Mouse (Mus musculus) forebrain, embryonic 12.5 days (tissue): ENCODE results near the gene B3galt1. TPM values are rescaled to one million over a fixed set of nuclear protein-coding genes. Genes with fewer than 3 reads are reported as not detected.

Source experiments
- ATAC-seq: fragments of 200-750 bp; cut with Nextera tagmentation; 2 replicates; pipeline ENCODE4 v1.8.0; 2017; ENCODE audit warnings: moderate TSS enrichment; ENCODE audit not compliant: low FRiP score
- H3K27ac ChIP-seq: fragments of 300-500 bp; sonication (generic); 2 replicates; pipeline ENCODE4 v1.5.1; 2016; ENCODE audit warnings: mild to moderate bottlenecking
- H3K27me3 ChIP-seq: fragments of 300-500 bp; sonication (generic); 2 replicates; pipeline ENCODE4 v1.6.1; 2016; ENCODE audit warnings: mild to moderate bottlenecking
- H3K36me3 ChIP-seq: fragments of 300-500 bp; sonication (generic); replicated peaks from 2 replicates; pipeline ENCODE4 v1.6.1; 2016; ENCODE audit warnings: mild to moderate bottlenecking
- H3K4me1 ChIP-seq: fragments of 300-500 bp; sonication (generic); 2 replicates; pipeline ENCODE4 v1.6.1; 2016
- H3K4me2 ChIP-seq: fragments of 300-500 bp; sonication (generic); 2 replicates; pipeline ENCODE4 v1.6.1; 2016; ENCODE audit warnings: mild to moderate bottlenecking, moderate library complexity
- H3K4me3 ChIP-seq: fragments of 300-500 bp; sonication (generic); replicated peaks from 2 replicates; pipeline ENCODE4 v1.5.1; 2016; ENCODE audit warnings: mild to moderate bottlenecking
- H3K9ac ChIP-seq: fragments of 300-500 bp; sonication (generic); 2 replicates; pipeline ENCODE4 v1.6.1; 2016; ENCODE audit warnings: mild to moderate bottlenecking
- H3K9me3 ChIP-seq: fragments of 300-500 bp; sonication (generic); 2 replicates; pipeline ENCODE4 v1.6.1; 2016
- WGBS: fragments of 180-500 bp; shearing (Covaris S2); methylation state at CpG from one replicate; pipeline ENCODE4 v1.1.7; 2016; 5-methylcytosine and 5-hydroxymethylcytosine counted together
- microRNA-seq: library from miRNA; unstranded; fragments of <30 nt; microRNA quantifications from one replicate; pipeline ENCODE4, GENCODE M21; 2017
- polyA plus RNA-seq: library from polyadenylated mRNA; unstranded; fragments of >200 nt; fragmentation: Nextera tagmentation; extraction: Ambion mirVana; gene quantifications from 2 replicates; pipeline ENCODE4 v1.2.1, GENCODE M21; 2016

B3galt1 gene
- polyA plus RNA-seq, 1 experiment from 2014 or later = 26.1 TPM

- H3K9ac ChIP-seq = no peak overlapping the region
- peaks cover 4% of the 10 kb centered on the region; the same call in 1 of the 2 replicates for H3K36me3 ChIP-seq
- no peaks in the 10 kb centered on the region for H3K4me1 ChIP-seq
- no peak overlapping the region for H3K27ac ChIP-seq
- no peak overlapping the region for H3K4me2 ChIP-seq
- ATAC-seq = no peak
- no peaks in the 10 kb centered on the region for H3K9me3 ChIP-seq
- no peak overlapping the region for H3K4me3 ChIP-seq
- WGBS = 70% methylated on average over 8 of the region's 8 CpGs
- no peaks in the 10 kb centered on the region for H3K27me3 ChIP-seq
Observed at GRCm38 (mm10) chr2:68118076-68118475, 552.4 kb downstream of the B3galt1 start.

GRCm38 (mm10) chr2:68124751-68125150 lies 559.1 kb downstream of the B3galt1 start:
- WGBS = 64% methylated on average over 6 of the region's 6 CpGs
- Histone ChIP-seq H3K9ac (no peak overlapping the region), H3K4me1 (no peaks in the 10 kb centered on the region)

DNA sequence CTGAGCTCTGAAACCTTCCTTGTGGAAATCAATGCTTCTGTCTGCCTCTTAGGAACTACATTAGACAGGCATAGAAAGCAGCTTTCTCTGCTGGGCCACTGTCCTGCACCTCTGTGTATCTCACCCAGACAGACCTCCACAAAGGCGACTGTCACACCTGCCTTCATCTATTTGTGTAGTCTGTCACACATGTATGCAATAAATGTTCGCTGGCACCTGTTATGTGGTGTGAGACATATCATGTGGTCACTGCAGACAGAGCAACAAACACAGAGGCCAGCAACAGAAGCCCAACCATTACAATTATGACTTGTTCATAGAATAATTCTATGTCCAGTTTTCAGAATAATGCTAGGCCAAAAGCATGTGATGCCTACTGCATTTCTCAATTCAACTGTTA lies 575.4 kb downstream of the B3galt1 start:
- Histone ChIP-seq H3K9ac (no peak overlapping the region), H3K36me3 (no peaks in the 10 kb centered on the region), H3K27me3 (no peaks in the 10 kb centered on the region), H3K4me1 (no peaks in the 10 kb centered on the region), H3K27ac (no peak overlapping the region), H3K4me3 (no peak overlapping the region), H3K4me2 (no peak overlapping the region), H3K9me3 (no peaks in the 10 kb centered on the region)
- WGBS = 81% methylated on average over 2 of the region's 2 CpGs
- no peak for ATAC-seq

More at GRCm38 (mm10) chr2:68124751-68125150, 559.1 kb downstream of the B3galt1 start:
- H3K27me3 ChIP-seq = no peaks in the 10 kb centered on the region
- no peaks in the 10 kb centered on the region for H3K36me3 ChIP-seq
- H3K9me3 ChIP-seq = no peaks in the 10 kb centered on the region
- ATAC-seq = no peak
- no peak overlapping the region for H3K4me2 ChIP-seq
- H3K4me3 ChIP-seq = no peak overlapping the region
- H3K27ac ChIP-seq = no peak overlapping the region

DNA sequence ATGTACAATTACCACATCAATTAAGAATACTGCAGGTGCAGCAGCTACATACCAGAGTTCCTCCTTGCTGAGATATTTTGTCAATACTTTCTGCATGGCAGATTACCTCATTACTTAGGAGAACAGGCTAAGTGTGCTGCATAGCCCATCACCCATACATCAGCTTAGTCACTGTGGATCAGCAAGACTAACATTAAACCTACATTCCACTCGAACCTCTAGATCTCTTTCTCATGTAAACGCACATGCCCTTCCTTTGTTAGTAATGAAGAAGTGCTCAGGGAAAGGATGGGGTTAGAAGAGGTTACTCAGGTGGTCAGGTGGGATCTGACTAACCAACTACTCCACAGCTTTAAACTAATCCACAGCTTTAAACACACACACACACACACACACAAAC lies 577.6 kb downstream of the B3galt1 start:
- Histone ChIP-seq H3K4me1 (no peaks in the 10 kb centered on the region), H3K4me3 (no peak overlapping the region), H3K9me3 (no peaks in the 10 kb centered on the region), H3K36me3 (no peaks in the 10 kb centered on the region), H3K27me3 (no peaks in the 10 kb centered on the region), H3K4me2 (no peak overlapping the region), H3K9ac (no peak overlapping the region), H3K27ac (no peak overlapping the region)
- ATAC-seq = no peak
- WGBS = 68% methylated on average over 2 of the region's 2 CpGs

- no peaks in the 10 kb centered on the region for H3K4me1 ChIP-seq
- H3K27ac ChIP-seq = no peak overlapping the region
- H3K4me2 ChIP-seq = no peak overlapping the region
- no peak overlapping the region for H3K4me3 ChIP-seq
- no peaks in the 10 kb centered on the region for H3K36me3 ChIP-seq
- H3K9me3 ChIP-seq = no peaks in the 10 kb centered on the region
- WGBS = 91% methylated on average over 5 of the region's 5 CpGs
- no peak overlapping the region for H3K9ac ChIP-seq
- no peaks in the 10 kb centered on the region for H3K27me3 ChIP-seq
- ATAC-seq = no peak
Observed at GRCm38 (mm10) chr2:68159751-68160150, 594.1 kb downstream of the B3galt1 start.

GRCm38 (mm10) chr2:68160566-68160965 lies 594.9 kb downstream of the B3galt1 start:
- Histone ChIP-seq H3K27ac (no peak overlapping the region), H3K4me2 (no peak overlapping the region), H3K4me1 (no peaks in the 10 kb centered on the region), H3K36me3 (no peaks in the 10 kb centered on the region), H3K9me3 (no peaks in the 10 kb centered on the region), H3K9ac (no peak overlapping the region), H3K27me3 (no peaks in the 10 kb centered on the region), H3K4me3 (no peak overlapping the region)
- ATAC-seq = no peak
- 83% methylated on average over 2 of the region's 2 CpGs for WGBS

DNA sequence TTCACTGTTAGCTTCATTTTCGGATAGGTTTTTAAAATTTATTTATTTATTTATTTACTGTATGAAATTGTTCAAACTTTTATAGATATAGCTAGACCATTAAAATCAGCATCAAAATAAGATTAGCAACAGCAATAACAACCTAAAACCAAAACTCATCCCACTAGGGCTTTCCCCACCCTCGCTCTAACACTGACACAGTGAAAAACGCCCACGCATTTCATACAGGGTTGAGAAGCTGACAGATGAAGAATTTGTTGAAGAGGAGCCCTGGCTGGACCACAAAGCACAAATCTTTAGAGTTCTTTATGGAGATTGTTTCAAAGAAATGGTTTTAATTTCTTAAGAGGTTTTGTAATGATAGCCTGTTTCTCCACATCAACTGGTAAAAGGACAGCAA lies 596.3 kb downstream of the B3galt1 start:
- 82% methylated on average over 4 of the region's 4 CpGs for WGBS
- Histone ChIP-seq H3K36me3 (no peaks in the 10 kb centered on the region), H3K4me2 (no peak overlapping the region)

GRCm38 (mm10) chr2:68171306-68171705 lies 605.6 kb downstream of the B3galt1 start:
- ATAC-seq = no peak
- H3K9ac ChIP-seq = no peak overlapping the region

More for the DNA sequence above, 596.3 kb downstream of the B3galt1 start:
- Histone ChIP-seq H3K4me3 (no peak overlapping the region), H3K4me1 (no peaks in the 10 kb centered on the region), H3K27ac (no peak overlapping the region), H3K9ac (no peak overlapping the region), H3K27me3 (no peaks in the 10 kb centered on the region), H3K9me3 (no peaks in the 10 kb centered on the region)
- ATAC-seq = no peak

More at GRCm38 (mm10) chr2:68171306-68171705, 605.6 kb downstream of the B3galt1 start:
- Histone ChIP-seq H3K4me3 (no peak overlapping the region), H3K4me2 (no peak overlapping the region), H3K27me3 (no peaks in the 10 kb centered on the region), H3K36me3 (no peaks in the 10 kb centered on the region), H3K4me1 (no peaks in the 10 kb centered on the region), H3K27ac (no peak overlapping the region), H3K9me3 (no peaks in the 10 kb centered on the region)
- 86% methylated on average over 10 of the region's 10 CpGs for WGBS

Small RNA genes within 50 kb of the gene (microRNA-seq; reads per million reads assigned to microRNA genes)
- gene Mir6335 (not detected), gene Mir7224 (9.2 reads per million, percentile 26 among the genes with 10 or more reads in this experiment)

Other genes starting within 250 kb of the B3galt1 start
- gene Gm21830, start 152.1 kb upstream of the B3galt1 start, polyA plus RNA-seq = not detected in 2 replicates
- not detected in 2 replicates for gene Gm26727, start 132.7 kb upstream of the B3galt1 start, polyA plus RNA-seq
- gene Xirp2, start 119.9 kb upstream of the B3galt1 start, polyA plus RNA-seq = not detected in 2 replicates